Mouse (Mus musculus) bone marrow, adult 2 months (tissue): Measurements from ENCODE around the gene Ddi2.

Source experiments
- CTCF ChIP-seq: fragments of 200-500 bp; IDR thresholded peaks from 2 replicates; pipeline ENCODE4 v1.5.1; 2011; ENCODE audit warnings: low read length, control low read depth; ENCODE audit not compliant: control insufficient read depth, insufficient read depth
- POLR2A ChIP-seq: fragments of 200-500 bp; IDR thresholded peaks from 2 replicates; pipeline ENCODE4 v1.6.1; 2011; ENCODE audit warnings: low read depth, mild to moderate bottlenecking, control low read depth, low read length, borderline replicate concordance; ENCODE audit not compliant: control insufficient read depth

DNA sequence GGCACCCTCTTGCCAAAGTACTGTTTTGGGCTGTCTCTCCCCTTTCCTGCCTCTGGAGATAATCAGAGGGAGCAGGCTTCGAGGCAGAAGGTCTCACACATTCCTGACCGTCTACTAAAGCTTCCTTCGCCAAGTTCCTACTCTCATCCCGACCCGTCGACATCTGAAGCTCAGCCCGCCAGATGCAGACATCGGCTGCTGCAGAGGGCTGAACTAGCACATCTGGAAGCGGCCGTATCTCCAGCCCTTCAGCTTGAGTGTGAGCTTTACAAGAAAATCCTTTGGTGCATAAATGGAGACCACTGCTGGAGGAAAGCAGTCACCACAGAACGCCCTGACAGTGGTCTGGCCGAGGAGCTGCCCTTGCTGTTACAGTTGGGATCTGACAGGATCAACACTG, 42.3 kb downstream of the Ddi2 start:
- TF ChIP-seq CTCF (no peak), POLR2A (no peak)
